Mouse (Mus musculus) heart, postnatal 10 days (tissue): ENCODE data around the gene Calr. TPM values are rescaled to one million over a fixed set of nuclear protein-coding genes. Genes with fewer than 3 reads are reported as not detected.

Source experiments
- DNase-seq, 2 experiments: peaks; one replicate each; pipeline ENCODE4 v3.0.0; 2021
- intact Hi-C: fragments of 180-260 bp; cut with DNase I; formaldehyde crosslinking; loops from one replicate; pipeline ENCODE4 v1.15.1; 2025
- total RNA-seq, 2 experiments: library from RNA; stranded (reverse); gene quantifications; 2 replicates each; pipeline ENCODE4 v1.2.3; 2021

The Calr gene
- total RNA-seq, 2 experiments from 2014 or later, result 275 to 333 TPM

- intact Hi-C loops, result no loop called here
These were observed 23.1 kb downstream of the Calr start for GRCm38 (mm10) chr8:84823653-84824052.

GRCm38 (mm10) chr8:84822723-84823122 is 24.0 kb downstream of the Calr start, which contains the start of gene Dand5:
Gene Dand5, minus strand, starts transcription at chr8:84822823.
- no peak for DNase-seq
- intact Hi-C loops, result no loop called here

More at GRCm38 (mm10) chr8:84823653-84824052, 23.1 kb downstream of the Calr start:
- DNase-seq, result peak; percentile 66 to 67

GRCm38 (mm10) chr8:84816117-84816516 is 30.6 kb downstream of the Calr start:
- no peak for DNase-seq
- intact Hi-C loops, result no loop called here

- intact Hi-C loops, result loop anchor here (1.0 to 2.0 kb wide), 2 partner anchors 106 to 223 kb away; no protein-coding TSS in a partner anchor
- DNase-seq, result peak; percentile 97 to 100
These were observed 31.2 kb downstream of the Calr start for GRCm38 (mm10) chr8:84815547-84815946.

DNA sequence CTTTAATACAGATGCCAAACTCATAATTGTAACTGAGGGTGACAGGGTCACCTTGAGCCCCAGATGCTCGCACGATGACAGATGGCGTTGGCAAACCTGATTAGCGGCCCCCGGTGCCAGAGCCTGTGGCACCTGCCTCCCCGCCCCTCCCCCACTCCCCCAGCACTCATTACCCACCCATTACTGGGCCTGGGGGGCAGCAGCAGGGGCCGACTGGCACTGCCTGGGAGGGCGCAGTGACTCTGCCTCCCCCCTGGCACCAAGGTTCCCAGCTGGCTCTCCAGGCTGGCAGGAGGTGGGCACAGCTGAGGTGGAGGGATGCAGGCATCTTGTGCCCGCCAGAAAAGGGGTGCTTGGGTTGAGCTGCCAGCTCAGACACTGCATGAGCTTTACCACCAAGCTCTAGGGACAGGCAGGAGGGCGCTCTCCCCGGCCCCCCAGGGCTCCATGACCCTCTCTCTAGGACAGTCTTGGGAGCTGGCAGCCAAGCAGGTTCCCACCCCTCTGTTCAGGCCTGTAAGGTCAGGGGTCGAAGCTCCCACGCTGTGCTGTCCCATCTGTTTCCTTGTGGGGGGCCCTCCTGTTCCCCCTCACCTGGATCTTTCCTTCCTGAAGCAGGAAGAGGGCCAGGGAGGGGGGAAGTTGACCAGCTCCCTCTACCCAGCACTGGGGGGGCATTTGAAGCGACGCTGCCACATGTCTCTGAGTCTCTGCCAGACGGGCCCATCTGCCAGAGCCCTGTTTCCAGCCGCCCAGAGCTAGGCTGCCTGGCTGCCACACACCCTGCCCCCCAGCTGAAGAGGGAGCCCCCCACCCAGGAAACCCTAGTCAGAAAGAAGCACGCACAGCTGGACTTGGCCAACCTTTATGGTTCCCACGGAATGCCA is 31.9 kb downstream of the Calr start:
- DNase-seq, result no peak
- intact Hi-C loops, result loop anchor here (1.0 to 5.0 kb wide), 3 partner anchors 105 to 452 kb away; no protein-coding TSS in a partner anchor

- intact Hi-C loops, result loop anchor here (2.0 to 5.0 kb wide), 2 partner anchors 221 to 452 kb away; no protein-coding TSS in a partner anchor
- DNase-seq, result no peak
These were observed 32.5 kb downstream of the Calr start for GRCm38 (mm10) chr8:84814240-84814554.

DNA sequence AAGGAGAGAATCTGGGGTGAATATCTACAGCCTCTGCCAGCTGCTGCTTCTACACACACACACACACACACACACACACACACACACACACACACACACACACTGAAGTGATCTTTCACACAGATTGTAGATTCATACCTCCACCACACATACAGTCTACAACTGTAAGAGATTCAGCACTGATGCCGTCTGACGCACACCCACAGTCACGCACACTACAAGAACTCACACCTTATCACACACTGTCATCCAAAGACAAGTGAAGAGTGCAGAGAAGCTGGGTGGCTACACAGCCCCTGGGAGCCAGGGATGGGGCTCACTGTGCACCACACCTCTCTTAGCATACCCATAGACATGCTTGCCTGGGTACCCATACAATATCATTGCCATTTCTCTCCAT is 32.9 kb downstream of the Calr start:
- intact Hi-C loops, result loop anchor here (2.0 to 5.0 kb wide), 4 partner anchors 115 to 452 kb away; no protein-coding TSS in a partner anchor
- DNase-seq, result no peak

DNA sequence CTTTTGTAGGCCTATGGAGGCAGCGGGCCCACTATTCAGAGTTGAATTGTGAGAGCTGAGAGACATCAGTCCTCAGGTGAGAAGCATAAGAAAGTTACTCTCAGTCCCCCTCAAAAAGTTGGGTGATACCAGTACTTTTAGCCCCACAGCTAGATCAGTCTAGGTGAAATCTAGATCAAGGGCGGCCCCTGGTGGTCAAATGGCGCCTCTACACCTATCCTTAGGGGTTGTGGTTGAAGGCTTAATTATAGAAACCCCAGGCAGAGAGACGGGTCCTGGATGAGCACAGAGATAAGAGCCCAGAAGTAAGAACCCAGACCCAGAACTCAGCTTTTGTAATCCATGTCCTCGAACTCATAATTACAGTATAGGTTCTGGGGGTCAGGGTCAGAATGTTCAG is 33.7 kb downstream of the Calr start:
- DNase-seq, result peak; percentile 86 to 92
- intact Hi-C loops, result loop anchor here (2.0 to 5.0 kb wide), 3 partner anchors 114 to 451 kb away; no protein-coding TSS in a partner anchor

DNA sequence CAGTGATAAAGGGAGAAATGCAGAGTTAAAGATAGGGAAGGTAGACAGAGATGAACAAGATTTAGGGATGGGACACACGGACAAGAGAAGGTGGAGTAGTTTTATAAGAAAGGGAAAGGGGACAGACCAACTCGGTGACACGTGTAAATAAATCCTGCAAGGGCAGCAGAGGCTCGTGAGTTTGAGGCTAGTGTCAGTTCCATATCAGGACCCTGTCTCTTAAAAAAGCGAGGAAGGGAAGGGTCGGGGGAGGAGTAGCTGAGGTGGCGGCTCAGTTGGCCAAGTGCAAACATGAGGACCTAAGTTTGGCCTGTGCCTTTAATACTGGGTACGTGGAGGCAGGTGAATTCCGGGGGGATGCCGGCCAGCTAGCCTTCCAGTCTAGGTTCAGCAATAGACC is 35.4 kb downstream of the Calr start:
- intact Hi-C loops, result loop anchor here (1.0 to 5.0 kb wide), 3 partner anchors 74 to 449 kb away; no protein-coding TSS in a partner anchor
- no peak for DNase-seq

DNA sequence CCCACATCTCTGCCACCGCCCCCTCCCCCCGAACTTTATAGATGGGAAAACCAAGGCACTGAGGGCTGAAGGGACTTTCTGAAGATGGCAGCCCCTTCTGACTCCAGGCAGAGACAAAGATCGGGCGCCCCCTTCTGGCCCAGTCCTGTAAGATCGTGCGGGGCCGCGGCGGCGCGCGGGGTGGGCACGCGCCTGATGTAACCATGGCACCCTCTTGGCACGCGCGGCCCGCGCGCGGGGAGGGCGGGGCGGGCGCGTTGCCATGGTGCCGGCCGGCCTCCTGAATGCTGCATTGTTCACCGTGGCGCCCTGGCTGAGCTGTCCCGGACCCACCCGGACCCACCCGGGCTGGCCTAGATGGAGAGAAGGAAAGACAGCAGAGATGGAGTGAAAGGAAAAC is 35.8 kb downstream of the Calr start:
- intact Hi-C loops, result loop anchor here (1.0 to 5.0 kb wide), 4 partner anchors 52 to 449 kb away; no protein-coding TSS in a partner anchor
- DNase-seq, result peak; percentile 93 to 97

DNA sequence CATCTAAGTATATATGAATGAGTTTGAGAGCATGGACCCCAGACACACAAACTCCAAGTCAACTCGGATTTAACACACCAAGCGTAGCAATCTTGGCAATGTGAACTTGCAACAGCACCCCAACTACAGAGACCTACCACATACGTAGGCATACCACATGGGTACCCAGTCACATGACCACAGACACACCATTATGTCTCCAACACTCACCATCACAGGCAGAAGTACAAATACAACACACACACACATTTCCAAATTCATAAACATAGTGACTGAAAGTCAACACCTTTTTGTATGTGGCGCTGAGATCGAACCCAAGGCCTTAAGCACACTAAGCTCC is 36.8 kb downstream of the Calr start:
- intact Hi-C loops, result loop anchor here (1.0 to 5.0 kb wide), 2 partner anchors 51 to 448 kb away; no protein-coding TSS in a partner anchor
- DNase-seq, result no peak

GRCm38 (mm10) chr8:84809109-84809940 is 37.4 kb downstream of the Calr start:
- intact Hi-C loops, result no loop called here

GRCm38 (mm10) chr8:84806031-84806430 is 40.7 kb downstream of the Calr start:
- no peak for DNase-seq
- intact Hi-C loops, result no loop called here

More at GRCm38 (mm10) chr8:84809109-84809940, 37.4 kb downstream of the Calr start:
- DNase-seq, result no peak

DNA sequence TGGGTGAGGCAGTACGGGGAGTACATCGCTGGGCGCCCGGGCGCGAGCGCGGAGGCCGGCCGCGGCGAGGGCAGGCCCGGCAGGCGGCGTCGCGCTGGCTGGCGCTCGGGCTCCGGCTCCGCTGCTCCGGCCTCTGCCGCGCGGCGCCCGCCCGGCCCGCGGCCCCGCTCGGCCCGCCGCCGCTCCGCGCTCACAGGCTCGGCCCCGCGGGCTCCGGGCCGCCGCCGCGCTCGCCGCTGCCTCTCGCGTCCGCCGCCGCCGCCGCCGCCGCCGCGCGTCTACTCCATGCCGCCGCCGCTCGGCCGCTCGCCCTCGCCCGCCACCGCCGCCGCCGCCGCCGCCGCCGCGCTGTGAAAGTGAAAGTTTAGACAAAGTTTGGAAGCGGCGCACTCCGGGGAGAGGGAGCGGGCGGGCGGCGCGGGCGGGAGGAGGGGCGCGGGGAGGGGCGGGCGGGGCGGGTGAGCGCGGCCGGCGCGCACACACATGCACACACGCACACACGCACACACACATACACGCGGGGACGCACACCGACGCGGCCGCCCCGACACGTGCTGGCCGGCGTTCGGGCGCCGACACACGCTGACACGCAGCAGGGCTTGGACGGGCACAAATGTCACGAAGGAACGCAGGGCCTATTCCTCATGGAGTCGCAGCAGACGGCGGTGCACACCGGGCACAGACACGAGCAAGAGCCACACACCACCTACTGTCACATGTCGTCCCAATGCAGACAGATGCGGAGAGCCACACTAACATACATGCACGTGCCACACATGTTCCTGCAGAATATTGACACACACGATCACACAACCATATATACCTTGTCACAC is 46.5 kb downstream of the Calr start, which contains the start of gene Nfix:
TSS of gene Nfix (minus strand) at position 346 of the 833 bp plus-strand sequence.
- intact Hi-C loops, result loop anchor here (2.0 kb wide), 1 partner anchor 59 kb away; no protein-coding TSS in a partner anchor
- DNase-seq, result peak; percentile 80

- peak; percentile 80 to 83 for DNase-seq
- intact Hi-C loops, result loop anchor here (2.0 kb wide), 1 partner anchor 59 kb away; no protein-coding TSS in a partner anchor
These were observed 47.4 kb downstream of the Calr start for GRCm38 (mm10) chr8:84799136-84799931.

- DNase-seq, result peak in 1 of 2 experiments; percentile 34
- intact Hi-C loops, result loop anchor here (2.0 kb wide), 1 partner anchor 58 kb away; no protein-coding TSS in a partner anchor
These were observed 48.1 kb downstream of the Calr start for GRCm38 (mm10) chr8:84798446-84799135.

DNA sequence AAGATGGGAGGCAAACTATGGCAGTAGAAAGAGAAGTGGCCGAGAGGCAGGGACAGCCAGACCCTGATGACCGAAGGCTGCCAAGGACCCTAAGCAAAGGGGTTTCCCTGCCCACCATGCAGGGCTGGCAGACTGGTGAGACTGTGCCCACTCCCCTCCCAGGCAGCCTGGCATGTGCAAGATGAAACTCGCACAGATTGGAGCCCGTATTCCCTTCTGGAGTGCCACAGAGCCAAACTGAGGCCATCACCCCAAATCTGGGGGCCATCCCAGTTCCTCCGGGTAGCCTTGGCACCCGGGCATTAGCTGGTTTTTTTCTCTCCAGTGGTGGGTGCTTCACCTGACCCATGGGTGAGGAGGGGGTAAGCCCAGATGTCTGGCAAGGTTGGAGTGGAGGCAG is 48.8 kb downstream of the Calr start:
- intact Hi-C loops, result loop anchor here (2.0 kb wide), 2 partner anchors 23 to 57 kb away; no protein-coding TSS in a partner anchor
- peak in 1 of 2 experiments; percentile 5 for DNase-seq

DNA sequence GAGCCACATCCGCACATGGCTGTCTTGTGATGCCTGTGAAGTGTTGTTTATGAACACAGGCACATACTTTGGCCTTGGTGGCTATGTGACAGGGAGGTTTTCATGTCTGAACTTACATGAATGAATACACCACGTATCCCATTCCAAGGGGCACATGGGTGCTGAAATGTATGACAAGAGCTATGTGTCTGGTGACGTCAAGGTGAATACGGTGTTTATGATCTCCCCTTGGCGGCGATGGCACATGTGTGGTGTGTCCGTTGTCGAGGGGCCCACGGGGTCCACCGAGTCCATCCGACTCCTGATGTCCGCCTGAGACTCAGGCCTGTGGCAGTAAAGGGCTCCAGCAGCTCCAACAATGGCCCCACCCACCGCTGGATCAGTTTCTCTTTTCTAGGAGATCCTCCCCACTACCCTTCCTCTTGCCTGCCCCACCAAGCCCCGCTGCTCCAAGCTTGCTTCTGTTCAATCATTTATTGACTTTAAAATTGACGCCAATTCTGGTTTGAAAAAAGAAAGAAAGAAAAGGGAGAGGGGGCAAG is 49.4 kb downstream of the Calr start:
- DNase-seq, result peak in 1 of 2 experiments; percentile 31
- intact Hi-C loops, result loop anchor here (2.0 kb wide), 1 partner anchor 23 kb away; no protein-coding TSS in a partner anchor
